Mouse (Mus musculus): ENCODE data around the gene Cpeb4. TPM values are rescaled to one million over a fixed set of nuclear protein-coding genes. Genes with fewer than 3 reads are reported as not detected.
A peak's percentile ranks its signal among the peaks of the same experiment; 100 is the strongest.

Gene Cpeb4
- polyA plus RNA-seq, 1 experiment: 4.2 TPM

DNA sequence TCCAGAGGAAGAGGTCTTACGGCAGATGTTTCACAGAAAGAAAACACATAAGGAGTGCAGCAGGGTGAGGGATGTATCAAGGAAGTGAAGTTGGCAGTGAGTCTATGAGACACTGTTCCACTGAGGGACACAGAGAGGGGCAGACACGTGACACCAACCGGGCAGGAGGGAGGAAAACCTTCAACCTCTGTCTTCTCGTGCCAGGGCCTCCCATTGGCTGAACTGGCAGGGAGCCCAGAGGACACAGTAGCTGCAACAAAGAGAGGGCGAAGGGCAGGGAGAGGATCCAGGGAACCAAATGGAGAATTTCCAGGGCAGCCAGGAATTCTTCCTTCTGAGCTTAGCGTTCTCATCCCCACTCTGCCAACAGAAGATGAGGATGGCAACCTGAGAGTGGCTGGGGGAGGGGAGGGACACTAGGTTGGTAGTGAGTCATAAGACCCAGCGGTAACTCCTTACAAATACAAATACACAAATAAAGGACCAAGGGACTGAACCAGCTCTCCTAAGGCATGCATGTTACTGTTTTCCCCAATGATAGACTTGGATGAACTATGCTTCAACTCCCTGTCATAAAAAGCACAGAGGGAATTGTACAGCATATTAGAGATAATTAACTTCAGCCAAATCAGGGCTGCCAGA, 33.4 kb upstream of the Cpeb4 start:
- H3ac ChIP-seq (ENCODE audit: control insufficient read depth, insufficient read length): no peak overlapping the region
- no peaks in the 10 kb centered on the region for H3K27me3 ChIP-seq (ENCODE audit: control insufficient read depth, insufficient read depth, insufficient read length)
- no peaks in the 10 kb centered on the region for H3K36me3 ChIP-seq (ENCODE audit: control insufficient read depth, insufficient read depth)
- H3K4me3 ChIP-seq: no peak overlapping the region
- H3K79me2 ChIP-seq (ENCODE audit: control insufficient read depth, insufficient read depth): no peaks in the 10 kb centered on the region
- TF ChIP-seq MAX (IDR thresholded peaks at IDR 0.05; ENCODE audit: low read depth) (no peak), SRF (IDR thresholded peaks at IDR 0.05; ENCODE audit: control insufficient read depth, insufficient read length, low read depth) (no peak), CEBPB (IDR thresholded peaks at IDR 0.05; ENCODE audit: insufficient read depth, poor library complexity, severe bottlenecking) (no peak), POLR2A (IDR thresholded peaks at IDR 0.05; ENCODE audit: insufficient read length, low read depth) (no peak), POLR2AphosphoS2 (IDR thresholded peaks at IDR 0.05; ENCODE audit: insufficient read length, low read depth) (no peak), MYOG (IDR thresholded peaks at IDR 0.05; ENCODE audit: control insufficient read depth in 1 of 3, insufficient read depth in 1 of 3, insufficient read length in 2 of 3, low read depth in 2 of 3) (no peak), REST (IDR thresholded peaks at IDR 0.05; ENCODE audit: insufficient read depth, insufficient read length) (no peak), USF1 (IDR thresholded peaks at IDR 0.05; ENCODE audit: low read depth) (no peak), TCF3 (IDR thresholded peaks at IDR 0.05; ENCODE audit: insufficient read length, low read depth) (no peak), MYOD1 (IDR thresholded peaks at IDR 0.05; ENCODE audit: control insufficient read depth in 1 of 3, insufficient read length in 2 of 3, low read depth in 2 of 3) (no peak), TCF12 (IDR thresholded peaks at IDR 0.05; ENCODE audit: insufficient read depth, poor library complexity, severe bottlenecking) (no peak), E2F4 (IDR thresholded peaks at IDR 0.05; ENCODE audit: insufficient read depth) (no peak)
- H3K4me2 ChIP-seq (ENCODE audit: low read depth): peak overlapping the region; percentile 10

DNA sequence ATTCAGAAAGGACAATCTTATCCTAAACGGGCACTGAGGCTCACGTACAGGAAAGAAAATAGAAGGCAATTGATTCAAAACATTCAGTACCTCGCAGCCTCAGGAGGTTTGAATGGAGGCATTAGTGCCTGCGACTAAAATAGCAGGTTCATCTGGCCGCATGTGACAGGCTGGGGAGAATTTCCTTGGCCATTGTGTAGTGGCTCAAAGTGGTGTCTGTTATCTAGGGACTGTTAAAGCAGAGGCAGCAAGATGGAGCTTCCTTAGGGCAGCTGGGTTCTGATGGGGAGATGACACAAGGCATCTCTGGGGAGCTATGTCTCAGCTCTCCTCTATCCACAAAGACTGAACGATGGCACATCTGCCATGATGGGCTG, 32.9 kb upstream of the Cpeb4 start:
- no peak for TF ChIP-seq CEBPB (IDR thresholded peaks at IDR 0.05; ENCODE audit: insufficient read depth, poor library complexity, severe bottlenecking)
- TF ChIP-seq USF1 (IDR thresholded peaks at IDR 0.05; ENCODE audit: low read depth): no peak
- TF ChIP-seq POLR2A (IDR thresholded peaks at IDR 0.05; ENCODE audit: insufficient read length, low read depth): no peak
- Histone ChIP-seq H3K79me2 (ENCODE audit: control insufficient read depth, insufficient read depth) (no peaks in the 10 kb centered on the region), H3K4me2 (ENCODE audit: low read depth) (peak overlapping the region; percentile 10), H3K4me3 (no peak overlapping the region), H3ac (ENCODE audit: control insufficient read depth, insufficient read length) (no peak overlapping the region), H3K36me3 (ENCODE audit: control insufficient read depth, insufficient read depth) (no peaks in the 10 kb centered on the region), H3K27me3 (ENCODE audit: control insufficient read depth, insufficient read depth, insufficient read length) (no peaks in the 10 kb centered on the region)

DNA sequence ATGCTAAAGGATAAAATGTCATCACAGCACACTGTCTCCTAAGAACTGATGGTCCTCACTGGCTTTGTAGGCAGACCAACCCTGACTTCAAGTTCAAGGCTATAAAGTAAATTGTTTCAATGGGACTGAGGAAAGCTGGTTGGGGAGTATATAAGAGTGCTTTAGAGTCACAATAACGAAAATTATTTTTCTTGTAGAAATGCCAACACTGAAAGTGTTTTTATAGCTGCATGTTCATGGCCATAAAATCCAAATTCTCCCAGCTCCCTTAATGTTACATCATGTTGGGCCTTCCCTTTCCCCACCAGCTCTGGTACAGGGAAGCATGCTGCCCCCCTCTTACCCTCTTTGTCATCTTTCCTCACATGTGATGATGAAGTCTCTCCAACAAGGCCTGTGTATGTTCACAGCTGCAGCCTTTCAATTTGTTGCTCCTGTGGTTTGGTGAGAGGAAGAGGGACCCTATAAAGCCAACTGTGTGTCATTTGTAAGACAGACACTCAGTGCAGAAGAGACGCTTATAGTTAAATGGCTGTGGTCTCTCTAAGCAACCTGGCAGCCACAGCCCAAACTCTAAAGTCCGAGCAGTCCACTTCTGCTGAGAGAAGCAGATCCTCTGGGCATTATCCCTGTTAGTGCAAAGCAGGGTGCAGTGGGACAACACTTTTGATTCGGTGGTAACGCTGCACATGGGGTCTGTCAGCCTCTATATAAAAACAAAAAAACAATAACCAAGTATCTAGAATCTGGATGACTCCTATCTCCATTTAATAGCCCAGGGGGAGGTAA, 29.6 kb upstream of the Cpeb4 start:
- Histone ChIP-seq H3ac (ENCODE audit: control insufficient read depth, insufficient read length) (no peak overlapping the region), H3K79me2 (ENCODE audit: control insufficient read depth, insufficient read depth) (no peaks in the 10 kb centered on the region), H3K4me3 (no peak overlapping the region), H3K4me2 (ENCODE audit: low read depth) (no peak overlapping the region), H3K27me3 (ENCODE audit: control insufficient read depth, insufficient read depth, insufficient read length) (no peaks in the 10 kb centered on the region), H3K36me3 (ENCODE audit: control insufficient read depth, insufficient read depth) (no peaks in the 10 kb centered on the region)
- TF ChIP-seq POLR2AphosphoS2 (IDR thresholded peaks at IDR 0.05; ENCODE audit: insufficient read length, low read depth): no peak
- TF ChIP-seq MAX (IDR thresholded peaks at IDR 0.05; ENCODE audit: low read depth): no peak
- TF ChIP-seq TCF3 (IDR thresholded peaks at IDR 0.05; ENCODE audit: insufficient read length, low read depth): no peak
- TF ChIP-seq CEBPB (IDR thresholded peaks at IDR 0.05; ENCODE audit: insufficient read depth, poor library complexity, severe bottlenecking): no peak
- TF ChIP-seq E2F4 (IDR thresholded peaks at IDR 0.05; ENCODE audit: insufficient read depth): no peak
- no peak for TF ChIP-seq SRF (IDR thresholded peaks at IDR 0.05; ENCODE audit: control insufficient read depth, insufficient read length, low read depth)
- no peak for TF ChIP-seq POLR2A (IDR thresholded peaks at IDR 0.05; ENCODE audit: insufficient read length, low read depth)
- no peak for TF ChIP-seq MYOG (IDR thresholded peaks at IDR 0.05; ENCODE audit: control insufficient read depth in 1 of 3, insufficient read depth in 1 of 3, insufficient read length in 2 of 3, low read depth in 2 of 3)
- no peak for TF ChIP-seq TCF12 (IDR thresholded peaks at IDR 0.05; ENCODE audit: insufficient read depth, poor library complexity, severe bottlenecking)
- no peak for TF ChIP-seq REST (IDR thresholded peaks at IDR 0.05; ENCODE audit: insufficient read depth, insufficient read length)
- TF ChIP-seq MYOD1 (IDR thresholded peaks at IDR 0.05; ENCODE audit: control insufficient read depth in 1 of 3, insufficient read length in 2 of 3, low read depth in 2 of 3): no peak
- no peak for TF ChIP-seq USF1 (IDR thresholded peaks at IDR 0.05; ENCODE audit: low read depth)

DNA sequence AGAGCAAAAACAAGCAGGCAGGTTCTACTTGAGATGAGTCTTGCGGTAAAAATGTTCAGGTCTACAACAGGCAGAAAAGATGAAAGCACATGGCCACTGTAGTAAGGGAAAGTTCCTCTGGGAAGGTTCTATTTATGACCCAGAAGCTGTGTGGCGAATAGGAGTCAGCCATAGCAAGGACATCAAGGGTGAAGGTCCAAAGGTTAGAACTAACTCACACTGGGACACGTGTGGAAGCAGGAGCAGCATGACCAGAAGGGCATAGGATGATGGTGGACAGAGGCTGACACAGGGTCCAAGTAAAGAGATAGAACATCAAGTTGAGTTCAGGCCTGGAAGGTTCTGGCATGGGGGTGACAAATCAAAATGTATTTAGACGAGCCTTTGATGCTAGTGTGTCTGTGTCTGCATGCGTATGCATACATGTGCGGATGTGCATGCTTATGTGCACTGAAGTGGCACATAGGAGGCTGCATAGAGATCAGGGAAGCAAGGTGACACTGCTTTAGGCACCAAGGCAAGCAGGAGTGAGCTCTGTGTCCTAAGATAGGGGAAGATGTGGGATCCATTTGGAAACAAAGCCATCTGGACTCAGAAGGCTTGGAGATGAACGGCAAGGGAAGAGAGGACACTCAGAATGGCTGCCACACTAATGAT, 28.7 kb upstream of the Cpeb4 start:
- H3ac ChIP-seq (ENCODE audit: control insufficient read depth, insufficient read length): no peak overlapping the region
- H3K79me2 ChIP-seq (ENCODE audit: control insufficient read depth, insufficient read depth): no peaks in the 10 kb centered on the region
- H3K36me3 ChIP-seq (ENCODE audit: control insufficient read depth, insufficient read depth): no peaks in the 10 kb centered on the region
- TF ChIP-seq TCF12 (IDR thresholded peaks at IDR 0.05; ENCODE audit: insufficient read depth, poor library complexity, severe bottlenecking): no peak
- no peak for TF ChIP-seq REST (IDR thresholded peaks at IDR 0.05; ENCODE audit: insufficient read depth, insufficient read length)
- no peak for TF ChIP-seq MYOD1 (IDR thresholded peaks at IDR 0.05; ENCODE audit: control insufficient read depth in 1 of 3, insufficient read length in 2 of 3, low read depth in 2 of 3)
- no peak for TF ChIP-seq POLR2AphosphoS2 (IDR thresholded peaks at IDR 0.05; ENCODE audit: insufficient read length, low read depth)
- TF ChIP-seq TCF3 (IDR thresholded peaks at IDR 0.05; ENCODE audit: insufficient read length, low read depth): no peak
- TF ChIP-seq MAX (IDR thresholded peaks at IDR 0.05; ENCODE audit: low read depth): no peak
- TF ChIP-seq USF1 (IDR thresholded peaks at IDR 0.05; ENCODE audit: low read depth): no peak
- TF ChIP-seq MYOG (IDR thresholded peaks at IDR 0.05; ENCODE audit: control insufficient read depth in 1 of 3, insufficient read depth in 1 of 3, insufficient read length in 2 of 3, low read depth in 2 of 3): no peak
- no peak for TF ChIP-seq E2F4 (IDR thresholded peaks at IDR 0.05; ENCODE audit: insufficient read depth)
- no peak for TF ChIP-seq CEBPB (IDR thresholded peaks at IDR 0.05; ENCODE audit: insufficient read depth, poor library complexity, severe bottlenecking)
- TF ChIP-seq POLR2A (IDR thresholded peaks at IDR 0.05; ENCODE audit: insufficient read length, low read depth): no peak
- TF ChIP-seq SRF (IDR thresholded peaks at IDR 0.05; ENCODE audit: control insufficient read depth, insufficient read length, low read depth): no peak
- H3K4me3 ChIP-seq: no peak overlapping the region
- no peak overlapping the region for H3K4me2 ChIP-seq (ENCODE audit: low read depth)
- no peaks in the 10 kb centered on the region for H3K27me3 ChIP-seq (ENCODE audit: control insufficient read depth, insufficient read depth, insufficient read length)

Measured in myocyte (in vitro differentiated cells).